Mouse (Mus musculus): Measurements from ENCODE around the gene Supt4a. TPM values are rescaled to one million over a fixed set of nuclear protein-coding genes. Genes with fewer than 3 reads are reported as not detected.
A peak's percentile ranks its signal among the peaks of the same experiment; 100 is the strongest.

The Supt4a gene
- polyA plus RNA-seq, 1 experiment from 2014 or later, result 141 TPM

MicroRNAs encoded within 50 kb of the gene (microRNA counts, 519-probe panel; counts per million panel counts)
- microRNA mmu-miR-142-3p (3,400 counts per million, percentile 73 among the panel's probes with 10 or more counts), microRNA mmu-miR-142-5p (3,657 counts per million, percentile 77 among the panel's probes with 10 or more counts)

Small RNA genes within 50 kb of the gene (microRNA-seq; reads per million reads assigned to microRNA genes)
- gene Mir142 (not detected), gene Mir142b (not detected)

Other genes starting within 250 kb of the Supt4a start
- not detected in 2 replicates for gene Gm11492, start 170.9 kb upstream of the Supt4a start, polyA plus RNA-seq (2016; fragmentation: Nextera tagmentation; extraction: Ambion mirVana)
- 13.1 and 14.1 TPM in 2 replicates for gene Sept4, start 168.6 kb upstream of the Supt4a start, polyA plus RNA-seq (2016; fragmentation: Nextera tagmentation; extraction: Ambion mirVana)
- 81.2 and 86.8 TPM in 2 replicates for gene Mtmr4, start 145.4 kb upstream of the Supt4a start, polyA plus RNA-seq (2016; fragmentation: Nextera tagmentation; extraction: Ambion mirVana)
- gene Hsf5, start 120.4 kb upstream of the Supt4a start, polyA plus RNA-seq (2016; fragmentation: Nextera tagmentation; extraction: Ambion mirVana), result 0.43 and 0.45 TPM in 2 replicates
- gene Rnf43, start 74.8 kb upstream of the Supt4a start, polyA plus RNA-seq (2016; fragmentation: Nextera tagmentation; extraction: Ambion mirVana), result 2.1 and 4.4 TPM in 2 replicates
- 30.5 and 32.7 TPM in 2 replicates for gene Tspoap1, start 23.0 kb downstream of the Supt4a start, polyA plus RNA-seq (2016; fragmentation: Nextera tagmentation; extraction: Ambion mirVana)
- gene Mpo, start 56.0 kb downstream of the Supt4a start, polyA plus RNA-seq (2016; fragmentation: Nextera tagmentation; extraction: Ambion mirVana), result 1.7 and 2.3 TPM in 2 replicates
- gene Lpo, start 90.7 kb downstream of the Supt4a start, polyA plus RNA-seq (2016; fragmentation: Nextera tagmentation; extraction: Ambion mirVana), result 0.53 and 0.79 TPM in 2 replicates
- gene Mks1, start 115.7 kb downstream of the Supt4a start, polyA plus RNA-seq (2016; fragmentation: Nextera tagmentation; extraction: Ambion mirVana), result 15.9 and 19.5 TPM in 2 replicates
- gene Epx, start 138.0 kb downstream of the Supt4a start, polyA plus RNA-seq (2016; fragmentation: Nextera tagmentation; extraction: Ambion mirVana), result 0.15 TPM in 1 of 2 replicates, not detected in the other
- not detected in 2 replicates for gene Olfr462, start 154.7 kb downstream of the Supt4a start, polyA plus RNA-seq (2016; fragmentation: Nextera tagmentation; extraction: Ambion mirVana)
- gene Olfr463, start 159.8 kb downstream of the Supt4a start, polyA plus RNA-seq (2016; fragmentation: Nextera tagmentation; extraction: Ambion mirVana), result not detected in 2 replicates
- gene Olfr464, start 183.4 kb downstream of the Supt4a start, polyA plus RNA-seq (2016; fragmentation: Nextera tagmentation; extraction: Ambion mirVana), result not detected in 2 replicates
- gene Dynll2, start 250.0 kb downstream of the Supt4a start, polyA plus RNA-seq (2016; fragmentation: Nextera tagmentation; extraction: Ambion mirVana), result 39.9 and 44.8 TPM in 2 replicates